Mouse (Mus musculus) C2C12 (cell line): ENCODE results near the gene Ppdpf. TPM values are rescaled to one million over a fixed set of nuclear protein-coding genes. Genes with fewer than 3 reads are reported as not detected.

Experiments
- H3K27me3 ChIP-seq: one replicate; pipeline ENCODE4 v1.6.1; 2011; ENCODE audit not compliant: control insufficient read depth, insufficient read depth, insufficient read length
- H3K36me3 ChIP-seq: one replicate; pipeline ENCODE4 v1.6.1; 2011; ENCODE audit not compliant: control insufficient read depth, insufficient read depth
- H3K4me3 ChIP-seq: one replicate; pipeline ENCODE4 v1.5.1; 2011; ENCODE audit warnings: mild to moderate bottlenecking, control low read depth; ENCODE audit not compliant: poor library complexity, insufficient read depth, severe bottlenecking
- H3K79me2 ChIP-seq: one replicate; pipeline ENCODE4 v1.6.1; 2011; ENCODE audit not compliant: control insufficient read depth, insufficient read depth
- H3K79me3 ChIP-seq: one replicate; pipeline ENCODE4 v1.6.1; 2011; ENCODE audit warnings: low read depth, control low read depth
- H3ac ChIP-seq: one replicate; pipeline ENCODE3; 2011; ENCODE audit warnings: low read depth; ENCODE audit not compliant: control insufficient read depth, insufficient read length
- CEBPB ChIP-seq: IDR thresholded peaks from one replicate; pipeline ENCODE4 v1.6.1; 2011; ENCODE audit warnings: low read depth, mild to moderate bottlenecking, control low read depth, moderate library complexity
- CTCF ChIP-seq: IDR thresholded peaks from one replicate; pipeline ENCODE4 v1.5.1; 2011; ENCODE audit not compliant: control insufficient read depth, insufficient read depth, insufficient read length
- FOSL1 ChIP-seq: IDR thresholded peaks from one replicate; pipeline ENCODE4 v1.8.0; 2011; ENCODE audit warnings: mild to moderate bottlenecking, low read length; ENCODE audit not compliant: poor library complexity, insufficient read depth, severe bottlenecking
- MAX ChIP-seq: IDR thresholded peaks from one replicate; pipeline ENCODE4 v1.6.1; 2011; ENCODE audit warnings: mild to moderate bottlenecking, control low read depth
- MYOD1 ChIP-seq: IDR thresholded peaks from one replicate; pipeline ENCODE4 v1.6.1; 2011; ENCODE audit warnings: low read depth; ENCODE audit not compliant: control insufficient read depth, insufficient read length
- MYOG ChIP-seq: IDR thresholded peaks from one replicate; pipeline ENCODE4 v1.6.1; 2011; ENCODE audit not compliant: control insufficient read depth, insufficient read length; ENCODE audit errors: extremely low read depth
- USF1 ChIP-seq: IDR thresholded peaks from one replicate; pipeline ENCODE4 v1.6.1; 2011; ENCODE audit warnings: low read depth, mild to moderate bottlenecking, control low read depth, moderate library complexity
- polyA plus RNA-seq: library from polyadenylated mRNA; unstranded; fragments of >200 nt; fragmentation: generic; extraction: Trizol; gene quantifications from one replicate; pipeline ENCODE4 v1.2.1, GENCODE M21; 2012; ENCODE audit warnings: missing spikeins

Ppdpf gene
- polyA plus RNA-seq, 1 experiment, result 43.4 TPM

DNA sequence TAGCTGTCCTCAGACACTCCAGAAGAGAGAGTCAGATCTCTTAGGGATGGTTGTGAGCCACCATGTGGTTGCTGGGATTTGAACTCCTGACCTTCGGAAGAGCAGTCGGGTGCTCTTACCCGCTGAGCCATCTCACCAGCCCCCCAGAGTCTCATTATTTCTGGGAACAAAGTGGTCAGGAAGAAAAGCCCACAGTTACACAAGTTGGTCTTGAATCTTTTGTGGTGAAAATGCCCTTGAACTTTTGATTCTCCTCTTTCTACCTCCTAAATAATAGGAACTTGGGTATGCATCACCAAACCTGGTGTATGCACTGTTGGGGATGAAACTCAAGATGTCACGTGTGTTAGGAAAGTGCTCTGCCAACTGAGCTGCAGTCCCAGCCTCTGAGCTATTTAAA lies 4.9 kb downstream of the Ppdpf start:
- H3K79me2 ChIP-seq, result peaks cover 5% of the 10 kb centered on the region
- H3K36me3 ChIP-seq, result peaks cover 15% of the 10 kb centered on the region
- peaks cover 14% of the 10 kb centered on the region for H3K27me3 ChIP-seq
- H3ac ChIP-seq, result no peak overlapping the region
- no peaks in the 10 kb centered on the region for H3K79me3 ChIP-seq
- TF ChIP-seq CEBPB, result no peak
- TF ChIP-seq CTCF, result no peak
- no peak for TF ChIP-seq MAX
- TF ChIP-seq FOSL1, result no peak
- TF ChIP-seq USF1, result no peak
- no peak for TF ChIP-seq MYOG
- TF ChIP-seq MYOD1, result no peak
- H3K4me3 ChIP-seq, result no peak overlapping the region

DNA sequence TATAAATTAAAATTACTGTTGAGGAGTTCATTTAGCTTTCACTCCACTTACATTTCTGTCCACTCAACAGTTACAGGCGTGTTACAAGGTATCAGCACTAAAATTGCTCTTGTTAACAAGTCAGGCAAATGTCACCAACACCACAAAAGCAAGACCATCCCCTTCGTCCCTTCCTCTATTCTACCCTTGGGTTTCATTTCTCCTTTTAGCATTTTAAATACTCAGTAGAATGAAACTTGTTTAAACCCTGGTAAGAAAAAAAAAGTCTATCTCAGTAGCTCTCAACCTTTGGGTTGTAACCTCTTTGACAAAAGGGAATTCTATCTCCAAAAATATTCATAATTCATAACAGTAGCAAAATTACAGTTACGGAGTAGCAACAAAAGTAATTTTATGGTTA lies 6.0 kb downstream of the Ppdpf start:
- H3K36me3 ChIP-seq, result peaks cover 15% of the 10 kb centered on the region
- no peaks in the 10 kb centered on the region for H3K79me3 ChIP-seq
- H3K79me2 ChIP-seq, result peaks cover 5% of the 10 kb centered on the region
- TF ChIP-seq USF1, result no peak
- no peak for TF ChIP-seq CEBPB
- no peak for TF ChIP-seq MYOD1
- no peak for TF ChIP-seq MYOG
- TF ChIP-seq FOSL1, result no peak
- TF ChIP-seq MAX, result no peak
- TF ChIP-seq CTCF, result no peak
- H3K4me3 ChIP-seq, result no peak overlapping the region
- H3ac ChIP-seq, result no peak overlapping the region
- H3K27me3 ChIP-seq, result peaks cover 16% of the 10 kb centered on the region

DNA sequence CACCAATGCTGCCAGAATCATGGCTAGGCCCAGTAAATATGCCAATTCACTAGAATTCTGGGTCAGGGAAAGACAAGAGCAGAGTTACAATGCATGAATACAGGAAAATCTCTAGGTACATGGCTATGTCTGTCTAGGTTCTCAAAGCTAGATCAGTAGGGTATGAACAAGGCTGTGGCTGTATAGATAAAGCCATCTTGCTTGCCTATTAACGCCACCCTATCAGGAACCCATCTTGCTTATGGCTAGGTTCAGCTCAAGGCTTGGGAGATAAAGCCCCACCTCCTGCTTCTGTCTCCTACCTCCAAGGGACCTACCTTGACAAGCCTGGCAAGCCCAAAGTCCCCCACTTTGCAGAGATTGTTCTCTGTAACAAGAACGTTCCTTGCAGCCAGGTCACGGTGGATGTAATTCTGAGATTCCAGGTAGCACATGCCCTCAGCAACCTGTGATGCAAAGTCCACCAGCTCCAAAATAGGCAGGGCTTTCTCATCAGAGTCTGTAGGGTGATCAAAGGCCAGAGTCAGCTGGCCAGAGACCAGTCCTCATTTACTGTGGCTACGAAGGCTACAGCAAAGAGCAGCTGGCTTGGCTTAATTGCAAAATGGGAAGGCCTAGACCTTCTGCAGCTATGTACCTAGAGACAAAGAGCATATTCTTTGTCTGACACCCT lies 9.7 kb downstream of the Ppdpf start:
- H3ac ChIP-seq, result no peak overlapping the region
- H3K79me3 ChIP-seq, result no peaks in the 10 kb centered on the region
- no peaks in the 10 kb centered on the region for H3K79me2 ChIP-seq
- no peak overlapping the region for H3K4me3 ChIP-seq
- TF ChIP-seq CTCF (no peak), USF1 (no peak), CEBPB (no peak), FOSL1 (no peak), MAX (no peak), MYOD1 (no peak), MYOG (no peak)
- peaks cover 44% of the 10 kb centered on the region for H3K27me3 ChIP-seq
- no peaks in the 10 kb centered on the region for H3K36me3 ChIP-seq

DNA sequence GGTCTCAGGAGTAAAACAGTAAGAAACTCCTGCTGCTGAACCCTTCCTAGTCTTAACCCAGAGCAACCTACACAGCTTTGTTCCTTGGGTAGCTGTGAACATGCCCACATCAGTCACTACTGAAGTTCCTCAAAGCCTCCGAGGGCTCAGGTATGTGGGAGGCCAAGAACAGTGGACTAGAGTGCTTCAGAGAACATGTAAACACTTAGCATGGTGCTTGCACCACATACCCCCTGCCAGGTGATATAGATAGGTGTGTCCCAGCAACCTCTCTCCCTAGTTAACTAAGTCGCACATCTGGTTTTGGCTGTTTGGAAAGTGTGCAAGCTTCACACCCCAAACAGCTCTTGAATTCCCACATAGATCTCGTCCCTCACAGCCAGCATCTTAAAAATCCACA lies 14.6 kb downstream of the Ppdpf start:
- Histone ChIP-seq H3ac (no peak overlapping the region), H3K27me3 (peaks cover 61% of the 10 kb centered on the region), H3K79me2 (no peaks in the 10 kb centered on the region), H3K4me3 (no peak overlapping the region), H3K36me3 (no peaks in the 10 kb centered on the region), H3K79me3 (no peaks in the 10 kb centered on the region)
- TF ChIP-seq MAX (no peak), CTCF (no peak), MYOD1 (no peak), USF1 (no peak), MYOG (no peak)

DNA sequence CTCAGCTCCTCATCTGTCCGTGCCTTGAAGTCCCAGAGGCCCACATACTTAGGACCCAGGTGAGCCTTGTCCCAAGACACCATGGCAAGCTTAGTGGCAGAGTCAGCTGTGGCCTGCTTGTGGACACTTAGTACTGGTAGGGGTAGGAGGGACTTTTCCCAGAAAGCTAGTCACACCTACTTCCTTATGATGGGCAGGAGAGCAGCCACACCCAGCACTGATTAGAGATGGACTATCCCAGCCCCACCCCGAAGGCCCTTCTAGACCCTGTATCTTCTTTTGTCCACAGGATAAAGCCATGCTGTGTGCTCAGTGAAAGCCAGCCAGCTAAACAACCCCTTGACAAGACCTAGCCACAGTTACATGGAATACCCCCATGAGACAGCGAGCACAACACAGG lies 15.4 kb downstream of the Ppdpf start, which contains the start of gene Ptk6:
Gene Ptk6, minus strand, starts transcription at position 368 of the 400 bp plus-strand sequence.
- Histone ChIP-seq H3K79me3 (no peaks in the 10 kb centered on the region), H3K4me3 (no peak within 1 kb of the TSS), H3K27me3 (peaks cover 69% of the 10 kb centered on the region), H3K36me3 (no peaks in the 10 kb centered on the region), H3K79me2 (no peaks in the 10 kb centered on the region), H3ac (no peak within 1 kb of the TSS)
- TF ChIP-seq MYOG (no peak), CTCF (no peak)

DNA sequence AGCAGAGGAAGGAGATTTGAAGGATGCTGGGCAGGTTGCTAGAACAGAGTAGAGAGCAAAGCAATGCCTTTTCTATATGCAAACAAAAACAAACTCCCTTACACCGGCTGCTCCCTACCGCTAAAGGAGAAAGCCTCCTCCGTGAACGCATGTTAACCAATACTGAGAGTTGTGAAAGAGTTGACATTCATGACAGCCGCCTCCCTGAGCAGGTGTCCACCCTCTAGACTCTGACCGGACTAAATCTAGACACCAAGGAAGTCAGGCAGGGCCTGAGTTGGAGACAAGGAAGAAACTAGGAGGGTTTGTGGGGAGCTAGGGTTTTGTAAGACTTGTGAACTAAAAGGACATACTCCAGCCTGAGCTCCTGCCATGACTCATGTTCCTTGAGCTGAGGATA lies 15.8 kb downstream of the Ppdpf start:
- no peak overlapping the region for H3ac ChIP-seq
- peaks cover 74% of the 10 kb centered on the region for H3K27me3 ChIP-seq
- no peaks in the 10 kb centered on the region for H3K36me3 ChIP-seq
- no peaks in the 10 kb centered on the region for H3K79me2 ChIP-seq
- H3K79me3 ChIP-seq, result no peaks in the 10 kb centered on the region
- TF ChIP-seq USF1 (no peak), CTCF (no peak), MYOD1 (no peak), CEBPB (no peak), FOSL1 (no peak)
- no peak overlapping the region for H3K4me3 ChIP-seq
